Mouse (Mus musculus) olfactory bulb, adult 2 months (tissue): ENCODE data around the gene Mrps23.

Experiments
- CTCF ChIP-seq: fragments of 200-500 bp; IDR thresholded peaks from 2 replicates; pipeline ENCODE4 v1.5.1; 2012; ENCODE audit warnings: low read depth, mild to moderate bottlenecking, low read length, moderate library complexity; ENCODE audit not compliant: insufficient read depth
- POLR2A ChIP-seq: fragments of 200-500 bp; IDR thresholded peaks from 2 replicates; pipeline ENCODE4 v1.6.1; 2012; ENCODE audit warnings: mild to moderate bottlenecking, low read depth, low read length, moderate library complexity; ENCODE audit not compliant: insufficient read depth

DNA sequence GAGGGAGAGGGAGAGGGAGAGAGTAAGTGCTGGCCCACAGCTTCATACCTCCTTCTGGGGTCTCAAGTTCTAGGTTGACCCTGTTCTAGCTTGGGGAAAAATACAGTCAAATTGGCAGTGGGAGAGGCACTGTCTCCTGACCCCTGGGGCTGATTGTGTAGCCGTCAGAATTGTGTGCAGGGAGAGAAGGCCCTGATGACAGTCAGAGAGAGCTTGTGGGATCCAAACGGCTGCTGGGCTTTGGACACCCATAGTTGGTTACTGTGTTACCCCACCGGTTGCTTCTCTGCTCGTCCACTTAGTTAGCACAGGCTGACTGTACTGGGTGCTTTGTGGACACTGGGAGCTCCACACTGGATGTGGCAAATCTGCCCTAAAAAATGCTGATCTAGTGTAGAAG, 41.4 kb upstream of the Mrps23 start:
- TF ChIP-seq POLR2A (no peak), CTCF (no peak)
